Mouse (Mus musculus) liver, postnatal 0 days (tissue): ENCODE data around the gene Paqr8. TPM values are rescaled to one million over a fixed set of nuclear protein-coding genes. Genes with fewer than 3 reads are reported as not detected.
A peak's percentile ranks its signal among the peaks of the same experiment; 100 is the strongest.

ENCODE experiments used
- ATAC-seq: fragments of 200-750 bp; cut with Nextera tagmentation; 2 replicates; pipeline ENCODE4 v1.8.0; 2017; ENCODE audit warnings: mild to moderate bottlenecking, moderate library complexity
- DNase-seq: peaks from one replicate; pipeline ENCODE4 v3.0.0-alpha.2; 2016
- H3K27ac ChIP-seq: fragments of 300-500 bp; sonication (generic); 2 replicates; pipeline ENCODE4 v1.5.1; 2014; ENCODE audit warnings: antibody characterized with exemption, moderate library complexity, mild to moderate bottlenecking, low read depth
- H3K27me3 ChIP-seq: fragments of 300-500 bp; sonication (generic); 2 replicates; pipeline ENCODE4 v1.6.1; 2014; ENCODE audit warnings: low read length, control low read depth, mixed read lengths; ENCODE audit not compliant: insufficient read depth
- H3K36me3 ChIP-seq: fragments of 300-500 bp; sonication (generic); replicated peaks from 2 replicates; pipeline ENCODE4 v1.6.1; 2014; ENCODE audit warnings: mild to moderate bottlenecking, control low read depth, low read length, moderate library complexity, mixed read lengths; ENCODE audit not compliant: insufficient read depth
- H3K4me1 ChIP-seq: fragments of 300-500 bp; sonication (generic); 2 replicates; pipeline ENCODE4 v1.6.1; 2014; ENCODE audit warnings: antibody characterized with exemption, mild to moderate bottlenecking, control low read depth; ENCODE audit not compliant: insufficient read depth
- H3K4me2 ChIP-seq: fragments of 300-500 bp; sonication (generic); 2 replicates; pipeline ENCODE4 v1.6.1; 2014; ENCODE audit warnings: low read depth, mild to moderate bottlenecking, low read length, moderate library complexity, mixed read lengths
- H3K4me3 ChIP-seq: fragments of 300-500 bp; sonication (generic); 2 replicates; pipeline ENCODE4 v1.5.1; 2014; ENCODE audit warnings: low read depth, low read length
- H3K9ac ChIP-seq: fragments of 300-500 bp; sonication (generic); replicated peaks from 2 replicates; pipeline ENCODE4 v1.6.1; 2014; ENCODE audit warnings: mild to moderate bottlenecking, moderate library complexity
- H3K9me3 ChIP-seq: fragments of 300-500 bp; sonication (generic); 2 replicates; pipeline ENCODE4 v1.6.1; 2016; ENCODE audit warnings: mild to moderate bottlenecking, control low read depth, low read length, mixed read lengths
- CTCF ChIP-seq: sonication (generic); IDR thresholded peaks from 2 replicates; pipeline ENCODE4 v1.5.1; 2016; ENCODE audit warnings: antibody characterized with exemption, low read depth
- EP300 ChIP-seq: IDR thresholded peaks from 2 replicates; pipeline ENCODE4 v1.6.1; 2016; ENCODE audit warnings: antibody characterized with exemption, low read depth, mild to moderate bottlenecking
- WGBS: fragments of 180-500 bp; shearing (Covaris S2); extraction: QIAGEN DNeasy Blood & Tissue Kit; methylation state at CpG from one replicate; pipeline ENCODE4 v1.1.7; 2014; ENCODE audit not compliant: insufficient replicate concordance; 5-methylcytosine and 5-hydroxymethylcytosine counted together
- polyA plus RNA-seq: library from polyadenylated mRNA; unstranded; fragments of >200 nt; fragmentation: Nextera tagmentation; extraction: Ambion mirVana; gene quantifications from 2 replicates; pipeline ENCODE4 v1.2.1, GENCODE M21; 2015

Paqr8 gene
- polyA plus RNA-seq, 1 experiment from 2014 or later: 0.18 TPM

- no peak overlapping the region for H3K4me2 ChIP-seq
- H3K9ac ChIP-seq: no peak overlapping the region
- 81% methylated on average over 7 of the region's 7 CpGs for WGBS
- H3K36me3 ChIP-seq: no peaks in the 10 kb centered on the region
- no peaks in the 10 kb centered on the region for H3K9me3 ChIP-seq
- H3K4me1 ChIP-seq: no peaks in the 10 kb centered on the region
- no peaks in the 10 kb centered on the region for H3K27me3 ChIP-seq
- DNase-seq (peak; percentile 1), ATAC-seq (no peak)
- TF ChIP-seq EP300: no peak
- no peak for TF ChIP-seq CTCF
- no peak overlapping the region for H3K27ac ChIP-seq
- H3K4me3 ChIP-seq: no peak overlapping the region
Observed at GRCm38 (mm10) chr1:20941857-20942256, 51.5 kb downstream of the Paqr8 start.

GRCm38 (mm10) chr1:20943016-20943415 lies 52.6 kb downstream of the Paqr8 start:
- Histone ChIP-seq H3K4me3 (no peak overlapping the region), H3K36me3 (no peaks in the 10 kb centered on the region), H3K9me3 (no peaks in the 10 kb centered on the region), H3K4me1 (no peaks in the 10 kb centered on the region), H3K4me2 (no peak overlapping the region), H3K27me3 (no peaks in the 10 kb centered on the region), H3K9ac (no peak overlapping the region), H3K27ac (no peak overlapping the region)
- ATAC-seq (no peak), DNase-seq (peak; percentile 12)
- WGBS: 93% methylated on average over 2 of the region's 2 CpGs
- peak; percentile 30 for TF ChIP-seq CTCF
- TF ChIP-seq EP300: no peak

GRCm38 (mm10) chr1:20951300-20951763 lies 60.9 kb downstream of the Paqr8 start, which contains the start of gene Efhc1:
Efhc1 (plus strand) TSS chr1:20951626.
- Histone ChIP-seq H3K4me3 (peak within 1 kb of the TSS; percentile 47), H3K27ac (no peak within 1 kb of the TSS), H3K9me3 (no peaks in the 10 kb centered on the region), H3K27me3 (no peaks in the 10 kb centered on the region), H3K4me2 (peak within 1 kb of the TSS; percentile 76), H3K4me1 (peaks cover 9% of the 10 kb centered on the region), H3K36me3 (no peaks in the 10 kb centered on the region), H3K9ac (peak within 1 kb of the TSS; percentile 59)
- TF ChIP-seq EP300: no peak
- TF ChIP-seq CTCF: no peak
- 6% methylated on average over 23 of the region's 23 CpGs for WGBS
- peak; percentile 98 for ATAC-seq
- peak; percentile 89 for DNase-seq

- TF ChIP-seq CTCF (no peak), EP300 (no peak)
- DNase-seq: no peak
Observed at GRCm38 (mm10) chr1:20951799-20952198, 61.4 kb downstream of the Paqr8 start.

GRCm38 (mm10) chr1:20954876-20955275 lies 64.5 kb downstream of the Paqr8 start:
- no peaks in the 10 kb centered on the region for H3K9me3 ChIP-seq
- TF ChIP-seq EP300 (no peak), CTCF (no peak)
- peaks cover 9% of the 10 kb centered on the region for H3K4me1 ChIP-seq
- no peak for ATAC-seq
- H3K27ac ChIP-seq: no peak overlapping the region
- no peak for DNase-seq
- no peaks in the 10 kb centered on the region for H3K27me3 ChIP-seq
- H3K4me3 ChIP-seq: no peak overlapping the region
- 68% methylated on average over 3 of the region's 3 CpGs for WGBS
- H3K36me3 ChIP-seq: no peaks in the 10 kb centered on the region
- H3K4me2 ChIP-seq: no peak overlapping the region
- no peak overlapping the region for H3K9ac ChIP-seq

More at GRCm38 (mm10) chr1:20951799-20952198, 61.4 kb downstream of the Paqr8 start:
- Histone ChIP-seq H3K4me2 (peak overlapping the region; percentile 76), H3K27me3 (no peaks in the 10 kb centered on the region), H3K36me3 (no peaks in the 10 kb centered on the region), H3K4me1 (peaks cover 9% of the 10 kb centered on the region), H3K9me3 (no peaks in the 10 kb centered on the region), H3K27ac (no peak overlapping the region), H3K9ac (peak overlapping the region; percentile 59), H3K4me3 (peak overlapping the region; percentile 47)
- WGBS: 10% methylated on average over 16 of the region's 16 CpGs
- peak; percentile 24 for ATAC-seq

GRCm38 (mm10) chr1:20969642-20970041 lies 79.2 kb downstream of the Paqr8 start:
- no peak overlapping the region for H3K9ac ChIP-seq
- H3K9me3 ChIP-seq: no peaks in the 10 kb centered on the region
- TF ChIP-seq CTCF (no peak), EP300 (no peak)
- no peak overlapping the region for H3K27ac ChIP-seq
- ATAC-seq (no peak), DNase-seq (no peak)
- no peak overlapping the region for H3K4me2 ChIP-seq
- 64% methylated on average over 2 of the region's 2 CpGs for WGBS
- H3K36me3 ChIP-seq: no peaks in the 10 kb centered on the region
- H3K27me3 ChIP-seq: no peaks in the 10 kb centered on the region
- H3K4me3 ChIP-seq: no peak overlapping the region
- no peaks in the 10 kb centered on the region for H3K4me1 ChIP-seq
